Mouse (Mus musculus) MEL (cell line): Measurements from ENCODE around the gene Mroh9. TPM values are rescaled to one million over a fixed set of nuclear protein-coding genes. Genes with fewer than 3 reads are reported as not detected.

Experiments
- DNase-seq: peaks from one replicate; pipeline ENCODE4 v3.0.0; 2011; ENCODE audit warnings: low read depth, low spot score
- H3K27ac ChIP-seq: 2 replicates; pipeline ENCODE4 v1.5.1; 2012; ENCODE audit warnings: low read depth, mild to moderate bottlenecking, control low read depth, low read length, moderate library complexity; ENCODE audit not compliant: control insufficient read depth
- H3K27me3 ChIP-seq, 2 experiments: fragments of 150-350 bp in 1 of 2; sonication (generic) in 1 of 2; 2 replicates each; pipeline ENCODE4 v1.6.1; 2012; ENCODE audit warnings: low read length in 2 of 2, mild to moderate bottlenecking in 2 of 2, improper control_type of control experiment in 1 of 2, moderate library complexity in 1 of 2; ENCODE audit not compliant: insufficient read depth in 2 of 2, control insufficient read depth in 1 of 2
- H3K36me3 ChIP-seq, 2 experiments: 2 replicates each; pipeline ENCODE4 v1.6.1; 2012 to 2014; ENCODE audit warnings: low read length in 2 of 2, improper control_type of control experiment in 1 of 2, inconsistent platforms in 1 of 2, mild to moderate bottlenecking in 1 of 2; ENCODE audit not compliant: insufficient read depth in 2 of 2, control insufficient read depth in 1 of 2
- H3K4me1 ChIP-seq, 2 experiments: fragments of 150-350 bp in 1 of 2; sonication (generic) in 1 of 2; 2 replicates each; pipeline ENCODE4 v1.6.1; 2012; ENCODE audit warnings: low read length in 2 of 2, improper control_type of control experiment in 1 of 2, mild to moderate bottlenecking in 1 of 2; ENCODE audit not compliant: insufficient read depth in 2 of 2, control insufficient read depth in 1 of 2
- H3K4me3 ChIP-seq, 2 experiments: fragments of 150-350 bp in 1 of 2; sonication (generic) in 1 of 2; 2 replicates each; pipeline ENCODE4 v1.5.1; 2012; ENCODE audit warnings: low read depth in 2 of 2, low read length in 2 of 2, mild to moderate bottlenecking in 2 of 2, moderate library complexity in 2 of 2, control low read depth in 1 of 2, improper control_type of control experiment in 1 of 2; ENCODE audit not compliant: control insufficient read depth in 1 of 2, insufficient read depth in 1 of 2
- H3K79me2 ChIP-seq: 2 replicates; pipeline ENCODE4 v1.6.1; 2012; ENCODE audit warnings: mild to moderate bottlenecking, low read length, moderate library complexity; ENCODE audit not compliant: control insufficient read depth, poor library complexity, insufficient read depth
- H3K9ac ChIP-seq: 2 replicates; pipeline ENCODE4 v1.6.1; 2012; ENCODE audit warnings: low read depth, mild to moderate bottlenecking, control low read depth, low read length, moderate library complexity; ENCODE audit not compliant: control insufficient read depth, poor library complexity, severe bottlenecking
- H3K9me3 ChIP-seq: fragments of 150-350 bp; sonication (generic); replicated peaks from 2 replicates; pipeline ENCODE4 v1.6.1; 2012; ENCODE audit warnings: mild to moderate bottlenecking, low read length, improper control_type of control experiment, moderate library complexity; ENCODE audit not compliant: insufficient read depth
- CHD1 ChIP-seq: IDR thresholded peaks from 2 replicates; pipeline ENCODE4 v1.6.1; 2012; ENCODE audit warnings: low read depth, mild to moderate bottlenecking, inconsistent platforms, low read length, improper control_type of control experiment
- CHD2 ChIP-seq: IDR thresholded peaks from 2 replicates; pipeline ENCODE4 v1.6.1; 2011; ENCODE audit warnings: low read length, improper control_type of control experiment
- ETS1 ChIP-seq: IDR thresholded peaks from 2 replicates; pipeline ENCODE4 v1.6.1; 2012; ENCODE audit warnings: low read depth, mild to moderate bottlenecking, inconsistent platforms, low read length, improper control_type of control experiment, moderate library complexity
- JUND ChIP-seq: IDR thresholded peaks from 2 replicates; pipeline ENCODE4 v1.6.1; 2011; ENCODE audit warnings: low read depth, mild to moderate bottlenecking, improper control_type of control experiment, low read length
- MAFK ChIP-seq: IDR thresholded peaks from 2 replicates; pipeline ENCODE4 v1.6.1; 2011; ENCODE audit warnings: low read depth, mild to moderate bottlenecking, low read length, improper control_type of control experiment, borderline replicate concordance
- MAX ChIP-seq: IDR thresholded peaks from 2 replicates; pipeline ENCODE4 v1.6.1; 2011; ENCODE audit warnings: low read length, improper control_type of control experiment
- MXI1 ChIP-seq: IDR thresholded peaks from 2 replicates; pipeline ENCODE4 v1.6.1; 2011; ENCODE audit warnings: mild to moderate bottlenecking, low read depth, low read length, improper control_type of control experiment
- MYB ChIP-seq: IDR thresholded peaks from 2 replicates; pipeline ENCODE4 v1.6.1; 2011; ENCODE audit warnings: mild to moderate bottlenecking, low read depth, low read length, improper control_type of control experiment
- POLR2AphosphoS5 ChIP-seq: IDR thresholded peaks from 2 replicates; pipeline ENCODE4 v1.6.1; 2012; ENCODE audit warnings: low read depth, borderline replicate concordance, mild to moderate bottlenecking, inconsistent platforms, low read length, moderate library complexity, mixed read lengths
- RCOR1 ChIP-seq: IDR thresholded peaks from 2 replicates; pipeline ENCODE4 v1.6.1; 2012; ENCODE audit warnings: low read depth, mild to moderate bottlenecking, inconsistent platforms, low read length, improper control_type of control experiment
- SMC3 ChIP-seq: IDR thresholded peaks from 2 replicates; pipeline ENCODE4 v1.6.1; 2011; ENCODE audit warnings: low read depth, low read length, improper control_type of control experiment
- USF2 ChIP-seq, 2 experiments: IDR thresholded peaks; 2 replicates each; pipeline ENCODE4 v1.6.1; 2011 to 2012; ENCODE audit warnings: improper control_type of control experiment in 2 of 2, low read length in 2 of 2, borderline replicate concordance in 1 of 2, inconsistent platforms in 1 of 2, low read depth in 1 of 2, mild to moderate bottlenecking in 1 of 2; ENCODE audit not compliant: insufficient read depth in 1 of 2
- ZMIZ1 ChIP-seq: IDR thresholded peaks from 2 replicates; pipeline ENCODE4 v1.6.1; 2012; ENCODE audit warnings: low read depth, mild to moderate bottlenecking, inconsistent platforms, low read length, improper control_type of control experiment, moderate library complexity
- polyA plus RNA-seq, 2 experiments: library from polyadenylated mRNA; stranded (reverse) in 1 of 2; unstranded in 1 of 2; fragments of >175 nt in 1 of 2; fragments of >200 nt in 1 of 2; gene quantifications; 2 replicates each; pipeline versions ENCODE4 v1.2.1 to v1.2.4; 2012; ENCODE audit warnings: low replicate concordance in 2 of 2, low read depth in 1 of 2; ENCODE audit not compliant: insufficient read length in 2 of 2, insufficient read depth in 1 of 2, missing spikeins in 1 of 2
- total RNA-seq: library from RNA; depleted of rRNA; stranded (reverse); fragments of 300-350 nt; gene quantifications from 2 replicates; pipeline ENCODE4 v1.2.3, GENCODE M21; 2012

The Mroh9 gene
- total and polyA plus RNA-seq, 3 experiments: not detected

DNA sequence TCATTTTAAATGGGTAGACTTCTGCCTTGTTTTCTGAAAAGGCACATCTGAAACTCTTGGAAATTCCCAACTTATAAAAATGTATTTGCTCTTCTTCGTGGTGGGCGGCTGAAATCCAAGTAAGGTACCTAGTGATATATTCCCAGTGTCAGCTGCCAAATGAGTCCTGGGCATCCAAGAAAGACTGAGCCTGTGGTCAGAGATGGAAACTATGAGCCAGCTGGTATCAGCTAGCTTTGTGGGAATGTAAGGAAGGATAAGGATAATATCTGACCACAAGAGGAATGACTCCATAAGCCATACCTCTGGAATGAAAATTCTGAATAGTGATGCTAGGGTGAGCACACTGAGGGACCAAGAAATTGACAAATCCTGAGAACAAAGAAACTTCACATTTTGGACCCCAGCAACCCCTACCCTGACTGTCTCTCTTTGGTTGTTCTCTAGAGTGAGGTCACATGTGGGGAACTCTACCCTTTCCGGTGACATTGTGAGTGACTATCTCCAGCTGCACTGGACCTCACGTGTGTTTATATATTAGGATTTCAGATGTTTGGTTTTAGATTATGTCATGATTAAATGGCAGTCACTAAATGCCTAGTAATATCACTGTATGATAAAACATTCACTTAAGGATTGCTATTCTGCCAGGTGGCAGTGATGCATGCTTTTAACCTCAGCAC lies 27.2 kb upstream of the Mroh9 start:
- Histone ChIP-seq H3K27me3 (no peaks in the 10 kb centered on the region; a peak in 1 of 4 replicates), H3K36me3 (no peaks in the 10 kb centered on the region), H3K79me2 (no peaks in the 10 kb centered on the region), H3K9me3 (no peaks in the 10 kb centered on the region), H3K27ac (no peak overlapping the region), H3K9ac (no peak overlapping the region), H3K4me3 (no peak overlapping the region), H3K4me1 (no peaks in the 10 kb centered on the region)
- no peak for TF ChIP-seq USF2 (IDR thresholded peaks at IDR 0.05; ENCODE audit: borderline replicate concordance in 1 of 2, insufficient read depth in 1 of 2, low read depth in 1 of 2, low read length in 2 of 2)
- no peak for TF ChIP-seq SMC3
- TF ChIP-seq MYB: no peak
- TF ChIP-seq MXI1: no peak
- no peak for TF ChIP-seq CHD1
- no peak for TF ChIP-seq RCOR1
- no peak for DNase-seq

GRCm38 (mm10) chr1:163104960-163105359 lies 19.5 kb upstream of the Mroh9 start:
- Histone ChIP-seq H3K4me1 (no peaks in the 10 kb centered on the region), H3K79me2 (no peaks in the 10 kb centered on the region), H3K9ac (no peak overlapping the region), H3K9me3 (no peaks in the 10 kb centered on the region), H3K36me3 (no peaks in the 10 kb centered on the region), H3K27ac (no peak overlapping the region), H3K27me3 (no peaks in the 10 kb centered on the region), H3K4me3 (no peak overlapping the region)
- no peak for DNase-seq
- no peak for TF ChIP-seq JUND
- no peak for TF ChIP-seq MAX
- no peak for TF ChIP-seq POLR2AphosphoS5
- no peak for TF ChIP-seq ETS1
- TF ChIP-seq MXI1: no peak
- no peak for TF ChIP-seq USF2 (IDR thresholded peaks at IDR 0.05; ENCODE audit: borderline replicate concordance in 1 of 2, insufficient read depth in 1 of 2, low read depth in 1 of 2, low read length in 2 of 2)
- TF ChIP-seq SMC3: no peak
- TF ChIP-seq CHD2: no peak
- no peak for TF ChIP-seq MAFK
- no peak for TF ChIP-seq ZMIZ1
